Mouse (Mus musculus): ENCODE data around the gene Sh3pxd2b.

Gene Sh3pxd2b

GRCm38 (mm10) chr11:32340476-32341473, 6.8 kb upstream of the Sh3pxd2b start:
- 28% methylated on average over 17 of the region's 17 CpGs for WGBS

GRCm38 (mm10) chr11:32342770-32343191, 4.8 kb upstream of the Sh3pxd2b start:
- WGBS: 7% methylated on average over 2 of the region's 2 CpGs

- 95% methylated on average over 1 of the region's 1 CpGs for WGBS
Observed at GRCm38 (mm10) chr11:32343350-32343749, 4.3 kb upstream of the Sh3pxd2b start.

GRCm38 (mm10) chr11:32345504-32346297, 1.9 kb upstream of the Sh3pxd2b start:
- 92% methylated on average over 6 of the region's 6 CpGs for WGBS

- WGBS: 3% methylated on average over 10 of the region's 10 CpGs
Observed at GRCm38 (mm10) chr11:32347264-32347606, 385 bp upstream of the Sh3pxd2b start.

GRCm38 (mm10) chr11:32348433-32349283, 1.0 kb downstream of the Sh3pxd2b start:
- 23% methylated on average over 9 of the region's 9 CpGs for WGBS

- 41% methylated on average over 13 of the region's 13 CpGs for WGBS
Observed at GRCm38 (mm10) chr11:32349284-32349953, 1.8 kb downstream of the Sh3pxd2b start.

- WGBS: 36% methylated on average over 6 of the region's 6 CpGs
Observed at GRCm38 (mm10) chr11:32352946-32353345, 5.3 kb downstream of the Sh3pxd2b start.

- WGBS: 66% methylated on average over 1 of the region's 1 CpGs
Observed at GRCm38 (mm10) chr11:32355377-32355776, 7.8 kb downstream of the Sh3pxd2b start.

- WGBS: 41% methylated on average over 9 of the region's 9 CpGs
Observed at GRCm38 (mm10) chr11:32357686-32358085, 10.1 kb downstream of the Sh3pxd2b start.

- 66% methylated on average over 6 of the region's 6 CpGs for WGBS
Observed at GRCm38 (mm10) chr11:32358399-32358798, 10.8 kb downstream of the Sh3pxd2b start.

GRCm38 (mm10) chr11:32359566-32359965, 11.9 kb downstream of the Sh3pxd2b start:
- 73% methylated on average over 4 of the region's 4 CpGs for WGBS

GRCm38 (mm10) chr11:32361774-32362173, 14.2 kb downstream of the Sh3pxd2b start:
- WGBS: 91% methylated on average over 9 of the region's 9 CpGs

GRCm38 (mm10) chr11:32363188-32363587, 15.6 kb downstream of the Sh3pxd2b start:
- 63% methylated on average over 3 of the region's 3 CpGs for WGBS

- 62% methylated on average over 3 of the region's 3 CpGs for WGBS
Observed at GRCm38 (mm10) chr11:32363610-32364220, 16.1 kb downstream of the Sh3pxd2b start.

GRCm38 (mm10) chr11:32364375-32364774, 16.8 kb downstream of the Sh3pxd2b start:
- WGBS: 64% methylated on average over 7 of the region's 7 CpGs

GRCm38 (mm10) chr11:32365498-32365897, 17.9 kb downstream of the Sh3pxd2b start:
- WGBS: 89% methylated on average over 4 of the region's 4 CpGs

- 47% methylated on average over 2 of the region's 2 CpGs for WGBS
Observed at GRCm38 (mm10) chr11:32367056-32367455, 19.4 kb downstream of the Sh3pxd2b start.

GRCm38 (mm10) chr11:32368986-32369385, 21.4 kb downstream of the Sh3pxd2b start:
- 88% methylated on average over 3 of the region's 3 CpGs for WGBS

- 24% methylated on average over 1 of the region's 1 CpGs for WGBS
Observed at GRCm38 (mm10) chr11:32370881-32371280, 23.3 kb downstream of the Sh3pxd2b start.

Measured in cerebral cortex, adult 2 months (tissue).